8 mouse cellular contexts compared by ENCODE assay signal in genomic region chr17:35864832-35865353, GRCm38 (mm10). TPM values are rescaled to one million over a fixed set of nuclear protein-coding genes. Genes with fewer than 3 reads are reported as not detected.
A peak's percentile ranks its signal among the peaks of the same experiment; 100 is the strongest.
DNase-seq lines count a peak whose midpoint lies in the region; ATAC-seq and TF ChIP-seq lines count a peak whose summit lies in the region.

No protein-coding gene starts in this region.

- no peak for DNase-seq in kidney, postnatal 14 days
- DNase-seq in hindbrain, postnatal 0 days (ENCODE audit: low spot score), result no peak
- no peak for DNase-seq in embryo, embryonic 10 days (ENCODE audit: low spot score)
- DNase-seq in right cerebral cortex, adult 2 months (ENCODE audit: low spot score in 2 of 2), result no peak
- no peak for DNase-seq in gastrocnemius, postnatal 14 days

- no peak for TF ChIP-seq CTCF in hindbrain, postnatal 0 days (IDR thresholded peaks at IDR 0.05; ENCODE audit: low read depth)

- peak overlapping the region; percentile 91 for H3K27ac ChIP-seq in kidney, embryonic 14.5 days (ENCODE audit: low read depth, low read length)
- H3K27ac ChIP-seq in brown adipose tissue, adult 24 weeks (replicated peaks; ENCODE audit: low read depth, low read length), result peak overlapping the region; percentile 99
- H3K27ac ChIP-seq in hindbrain, postnatal 0 days, result peak overlapping the region; percentile 95
- H3K27ac ChIP-seq in midbrain, embryonic 15.5 days, result peak overlapping the region; percentile 98

- H3K4me2 ChIP-seq in kidney, embryonic 14.5 days (replicated peaks; ENCODE audit: low read depth, low read length), result peak overlapping the region; percentile 58
- H3K4me2 ChIP-seq in hindbrain, postnatal 0 days (ENCODE audit: low read depth, low read length), result peak overlapping the region; percentile 93
- peak overlapping the region; percentile 97 for H3K4me2 ChIP-seq in midbrain, embryonic 15.5 days

- H3K36me3 ChIP-seq in kidney, embryonic 14.5 days (ENCODE audit: control insufficient read depth, insufficient read depth, low read length), result no peaks in the 10 kb centered on the region
- no peaks in the 10 kb centered on the region for H3K36me3 ChIP-seq in hindbrain, postnatal 0 days (ENCODE audit: insufficient read depth, low read length)
- no peaks in the 10 kb centered on the region for H3K36me3 ChIP-seq in midbrain, embryonic 15.5 days (replicated peaks)

- no peaks in the 10 kb centered on the region for H3K9me3 ChIP-seq in kidney, embryonic 14.5 days (ENCODE audit: control insufficient read depth, low read length)
- H3K9me3 ChIP-seq in hindbrain, postnatal 0 days (ENCODE audit: low read length), result no peaks in the 10 kb centered on the region
- H3K9me3 ChIP-seq in midbrain, embryonic 15.5 days, result no peaks in the 10 kb centered on the region

- no peaks in the 10 kb centered on the region for H3K27me3 ChIP-seq in kidney, embryonic 14.5 days (ENCODE audit: control insufficient read depth, insufficient read depth, low read length)
- H3K27me3 ChIP-seq in hindbrain, postnatal 0 days (ENCODE audit: insufficient read depth, low read length), result no peaks in the 10 kb centered on the region
- no peaks in the 10 kb centered on the region for H3K27me3 ChIP-seq in midbrain, embryonic 15.5 days (replicated peaks)

- H3K9ac ChIP-seq in kidney, embryonic 14.5 days (ENCODE audit: low read depth, low read length), result peak overlapping the region; percentile 60
- peak overlapping the region; percentile 84 for H3K9ac ChIP-seq in hindbrain, postnatal 0 days (replicated peaks; ENCODE audit: low read length)
- peak overlapping the region; percentile 91 for H3K9ac ChIP-seq in midbrain, embryonic 15.5 days

- H3K4me3 ChIP-seq in kidney, embryonic 14.5 days (ENCODE audit: low read length), result peak overlapping the region; percentile 54
- H3K4me3 ChIP-seq in brown adipose tissue, adult 24 weeks (ENCODE audit: insufficient read depth, low read depth, low read length), result peak overlapping the region; percentile 78
- H3K4me3 ChIP-seq in hindbrain, postnatal 0 days (ENCODE audit: low read length), result peak overlapping the region; percentile 56
- H3K4me3 ChIP-seq in midbrain, embryonic 15.5 days, result peak overlapping the region; percentile 78

- intact Hi-C loops in gastrocnemius, postnatal 14 days (cut with DNase I; ENCODE audit: low total_unique reads), result no loop called here

- no peak for ATAC-seq in kidney, embryonic 14.5 days (ENCODE audit: low FRiP score, low TSS enrichment)
- ATAC-seq in hindbrain, postnatal 0 days, result no peak
- no peak for ATAC-seq in midbrain, embryonic 15.5 days (replicated peaks)

- H3K4me1 ChIP-seq in kidney, embryonic 14.5 days (ENCODE audit: control insufficient read depth, insufficient read depth, low read length), result peaks cover 41% of the 10 kb centered on the region
- peaks cover 3% of the 10 kb centered on the region; the same call in 1 of the 2 replicates for H3K4me1 ChIP-seq in brown adipose tissue, adult 24 weeks (ENCODE audit: control insufficient read depth, insufficient read depth, insufficient read length, low read length)
- H3K4me1 ChIP-seq in hindbrain, postnatal 0 days (ENCODE audit: insufficient read depth, low read length), result peaks cover 11% of the 10 kb centered on the region
- H3K4me1 ChIP-seq in midbrain, embryonic 15.5 days, result peaks cover 51% of the 10 kb centered on the region

- 24% methylated on average over 10 of the region's 10 CpGs for WGBS in kidney, embryonic 14.5 days
- WGBS in hindbrain, postnatal 0 days, result 24% methylated on average over 10 of the region's 10 CpGs
- WGBS in midbrain, embryonic 15.5 days, result 26% methylated on average over 10 of the region's 10 CpGs

RNA-seq across cellular contexts. Expression of gene Ppp1r18, which starts 0.5 kb away (rescaled TPM):
- polyA plus RNA-seq in kidney, embryonic 14.5 days (2014; fragmentation: Nextera tagmentation; extraction: Ambion mirVana), result 19.1 and 21.1 TPM in 2 replicates
- 7.4 and 8.8 TPM in 2 replicates for polyA plus RNA-seq in brown adipose tissue, adult 24 weeks (2012; ENCODE audit: insufficient read depth, insufficient read length, missing spikeins)
- total RNA-seq in hindbrain, postnatal 0 days (2014; rRNA removed), result 32.0 and 34.3 TPM in 2 replicates
- polyA plus RNA-seq in hindbrain, postnatal 0 days (2015; fragmentation: Nextera tagmentation; extraction: Ambion mirVana), result 18.4 and 19.3 TPM in 2 replicates
- polyA plus RNA-seq in midbrain, embryonic 15.5 days (2015; fragmentation: Nextera tagmentation; extraction: Ambion mirVana), result 20.3 and 23.3 TPM in 2 replicates
- 10 to 100 TPM; 13.4 to 13.7 TPM for total RNA-seq in gastrocnemius, postnatal 14 days (2021)

RNA-seq across cellular contexts. Expression of gene Nrm, which starts 3.8 kb away (rescaled TPM):
- polyA plus RNA-seq in kidney, embryonic 14.5 days (2014; fragmentation: Nextera tagmentation; extraction: Ambion mirVana), result 53.2 and 65.2 TPM in 2 replicates
- 1.4 and 2.8 TPM in 2 replicates for polyA plus RNA-seq in brown adipose tissue, adult 24 weeks (2012; ENCODE audit: insufficient read depth, insufficient read length, missing spikeins)
- 14.7 and 27.2 TPM in 2 replicates for total RNA-seq in hindbrain, postnatal 0 days (2014; rRNA removed)
- polyA plus RNA-seq in hindbrain, postnatal 0 days (2015; fragmentation: Nextera tagmentation; extraction: Ambion mirVana), result 24.6 and 25.7 TPM in 2 replicates
- 18.6 and 18.9 TPM in 2 replicates for polyA plus RNA-seq in midbrain, embryonic 15.5 days (2015; fragmentation: Nextera tagmentation; extraction: Ambion mirVana)
- total RNA-seq in gastrocnemius, postnatal 14 days (2021), result 1 to 10 TPM; 4.8 TPM

RNA-seq across cellular contexts. Expression of gene Dhx16, which starts 14.7 kb away (rescaled TPM):
- polyA plus RNA-seq in kidney, embryonic 14.5 days (2014; fragmentation: Nextera tagmentation; extraction: Ambion mirVana), result 37.8 and 50.0 TPM in 2 replicates
- 17.0 and 26.4 TPM in 2 replicates for polyA plus RNA-seq in brown adipose tissue, adult 24 weeks (2012; ENCODE audit: insufficient read depth, insufficient read length, missing spikeins)
- total RNA-seq in hindbrain, postnatal 0 days (2014; rRNA removed), result 31.3 and 33.2 TPM in 2 replicates
- 22.9 and 23.1 TPM in 2 replicates for polyA plus RNA-seq in hindbrain, postnatal 0 days (2015; fragmentation: Nextera tagmentation; extraction: Ambion mirVana)
- 36.3 and 40.4 TPM in 2 replicates for polyA plus RNA-seq in midbrain, embryonic 15.5 days (2015; fragmentation: Nextera tagmentation; extraction: Ambion mirVana)
- 10 to 100 TPM; 10.5 to 11.9 TPM for total RNA-seq in gastrocnemius, postnatal 14 days (2021)

RNA-seq across cellular contexts. Expression of gene Mdc1, which starts 23.6 kb away (rescaled TPM):
- polyA plus RNA-seq in kidney, embryonic 14.5 days (2014; fragmentation: Nextera tagmentation; extraction: Ambion mirVana), result 13.1 and 16.5 TPM in 2 replicates
- 3.0 and 3.3 TPM in 2 replicates for polyA plus RNA-seq in brown adipose tissue, adult 24 weeks (2012; ENCODE audit: insufficient read depth, insufficient read length, missing spikeins)
- total RNA-seq in hindbrain, postnatal 0 days (2014; rRNA removed), result 14.7 and 26.7 TPM in 2 replicates
- polyA plus RNA-seq in hindbrain, postnatal 0 days (2015; fragmentation: Nextera tagmentation; extraction: Ambion mirVana), result 3.9 and 4.1 TPM in 2 replicates
- polyA plus RNA-seq in midbrain, embryonic 15.5 days (2015; fragmentation: Nextera tagmentation; extraction: Ambion mirVana), result 9.0 and 10.7 TPM in 2 replicates
- 1 to 10 TPM; 5.4 to 6.9 TPM for total RNA-seq in gastrocnemius, postnatal 14 days (2021)

RNA-seq across cellular contexts. Expression of gene Tubb5, which starts 26.8 kb away (rescaled TPM):
- 1,061 and 1,103 TPM in 2 replicates for polyA plus RNA-seq in kidney, embryonic 14.5 days (2014; fragmentation: Nextera tagmentation; extraction: Ambion mirVana)
- polyA plus RNA-seq in brown adipose tissue, adult 24 weeks (2012; ENCODE audit: insufficient read depth, insufficient read length, missing spikeins), result 32.5 and 58.6 TPM in 2 replicates
- total RNA-seq in hindbrain, postnatal 0 days (2014; rRNA removed), result 3,311 and 3,326 TPM in 2 replicates
- polyA plus RNA-seq in hindbrain, postnatal 0 days (2015; fragmentation: Nextera tagmentation; extraction: Ambion mirVana), result 1,502 and 1,606 TPM in 2 replicates
- 1,854 and 1,858 TPM in 2 replicates for polyA plus RNA-seq in midbrain, embryonic 15.5 days (2015; fragmentation: Nextera tagmentation; extraction: Ambion mirVana)
- 100 to 1,000 TPM in 1 of 2 experiments, 10 to 100 TPM in 1; 95.6 to 123 TPM for total RNA-seq in gastrocnemius, postnatal 14 days (2021)
